Mouse (Mus musculus) megakaryocyte, embryonic 14.5 days (primary cell): ENCODE results near the gene Krt10.

Experiments
- FLI1 ChIP-seq: IDR thresholded peaks from 2 replicates; pipeline ENCODE4 v1.6.1; 2012; ENCODE audit warnings: low read length, inconsistent platforms, mixed read lengths
- GATA1 ChIP-seq: IDR thresholded peaks from 3 replicates; pipeline ENCODE4 v1.6.1; 2012; ENCODE audit warnings: mixed read lengths, low read length, inconsistent platforms, borderline replicate concordance

DNA sequence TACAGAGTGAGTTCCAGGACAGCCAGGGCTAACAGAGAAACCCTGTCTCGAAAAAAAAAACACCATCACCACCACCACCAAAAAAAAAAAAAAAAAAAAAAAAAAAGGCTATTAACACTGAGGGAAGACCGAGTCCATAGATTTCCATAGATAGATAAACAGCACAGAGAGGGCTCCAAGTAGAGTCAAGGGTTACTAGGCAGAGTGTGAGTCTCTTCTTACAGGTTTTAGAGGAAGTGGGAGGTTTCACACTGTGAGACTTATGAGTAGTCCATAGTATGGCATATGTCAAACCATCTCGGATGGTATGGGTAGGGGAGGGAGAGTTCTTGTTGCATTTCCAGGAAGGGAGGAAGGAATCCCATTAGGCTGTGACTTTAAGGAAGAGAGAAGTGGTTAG lies 8.9 kb upstream of the Krt10 start:
- TF ChIP-seq GATA1 (no peak), FLI1 (no peak)
